In the genomic region with DNA sequence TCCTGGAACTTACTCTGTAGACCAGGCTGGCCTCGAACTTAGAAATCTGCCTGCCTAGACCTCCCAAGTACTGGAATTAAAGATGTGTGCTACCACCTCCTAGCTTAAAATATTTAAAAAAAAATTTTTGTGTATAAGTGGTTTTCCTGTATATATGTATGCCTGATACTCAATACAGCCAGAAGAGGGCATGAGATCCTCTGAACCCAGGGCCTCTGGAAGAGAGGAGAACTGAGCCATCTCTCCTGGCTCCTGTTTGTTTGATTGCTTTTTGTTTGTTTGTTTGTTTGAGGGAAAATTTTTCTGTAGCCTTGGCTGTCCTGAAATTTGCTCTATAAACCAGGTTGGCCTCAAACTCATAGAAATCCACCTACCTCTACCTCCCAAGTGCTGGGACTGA, we compare ENCODE assay signal across 21 mouse cellular contexts. TPM values are rescaled to one million over a fixed set of nuclear protein-coding genes. Genes with fewer than 3 reads are reported as not detected.
DNase-seq lines count a peak whose midpoint lies in the region; ATAC-seq and TF ChIP-seq lines count a peak whose summit lies in the region.
"Had no signal": no experiment of that assay in that cellular context is flagged by ENCODE, and none has a peak within 500 bp of the region (broad histone marks: within the 10 kb centered on the region; RNA-seq: fewer than 3 reads in every experiment).

No protein-coding gene starts in this region.

- no peak for TF ChIP-seq EP300 in liver, postnatal 0 days (IDR thresholded peaks at IDR 0.05; ENCODE audit: low read depth)
- no peak for TF ChIP-seq EP300 in MEL (IDR thresholded peaks at IDR 0.05; ENCODE audit: low read depth in 1 of 2, low read length in 2 of 2)

- H3K4me3 ChIP-seq in kidney, embryonic 15.5 days (replicated peaks), result no peak overlapping the region
- no peak overlapping the region for H3K4me3 ChIP-seq in liver, postnatal 0 days (ENCODE audit: low read depth, low read length)
- H3K4me3 ChIP-seq in liver, embryonic 11.5 days (ENCODE audit: low read depth, low read length), result no peak overlapping the region
- no peak overlapping the region for H3K4me3 ChIP-seq in MEL (ENCODE audit: control insufficient read depth in 1 of 2, insufficient read depth in 1 of 2, low read depth in 2 of 2, low read length in 2 of 2)
- H3K4me3 ChIP-seq: embryonic facial prominence, embryonic 13.5 days; forebrain, embryonic 12.5 days; heart, embryonic 13.5 days; hindbrain, embryonic 15.5 days had no signal

- H3K9ac ChIP-seq in kidney, embryonic 15.5 days, result no peak overlapping the region
- no peak overlapping the region for H3K9ac ChIP-seq in liver, postnatal 0 days (replicated peaks)
- H3K9ac ChIP-seq in liver, embryonic 11.5 days (ENCODE audit: low read depth, low read length), result no peak overlapping the region
- H3K9ac ChIP-seq in MEL (ENCODE audit: control insufficient read depth, low read depth, low read length, poor library complexity, severe bottlenecking), result no peak overlapping the region
- H3K9ac ChIP-seq: embryonic facial prominence, embryonic 13.5 days; forebrain, embryonic 12.5 days; heart, embryonic 13.5 days; hindbrain, embryonic 15.5 days had no signal

- no peaks in the 10 kb centered on the region for H3K36me3 ChIP-seq in kidney, embryonic 15.5 days
- H3K36me3 ChIP-seq in liver, postnatal 0 days (replicated peaks; ENCODE audit: insufficient read depth, low read length), result no peaks in the 10 kb centered on the region
- H3K36me3 ChIP-seq in liver, embryonic 11.5 days (ENCODE audit: control insufficient read depth, insufficient read depth, low read length), result no peaks in the 10 kb centered on the region
- H3K36me3 ChIP-seq in MEL (ENCODE audit: control insufficient read depth in 1 of 2, insufficient read depth in 2 of 2, low read length in 2 of 2), result no peaks in the 10 kb centered on the region
- H3K36me3 ChIP-seq: embryonic facial prominence, embryonic 13.5 days; forebrain, embryonic 12.5 days; G1E; heart, embryonic 13.5 days; hindbrain, embryonic 15.5 days had no signal

- 0 out of 2 replicates have a peak overlapping the region, but pooled peaks have one; percentile 41 for H3K27ac ChIP-seq in kidney, embryonic 15.5 days
- H3K27ac ChIP-seq in liver, postnatal 0 days (ENCODE audit: low read depth), result no peak overlapping the region
- no peak overlapping the region for H3K27ac ChIP-seq in liver, embryonic 11.5 days (ENCODE audit: low read depth, low read length)
- no peak overlapping the region for H3K27ac ChIP-seq in MEL (ENCODE audit: control insufficient read depth, low read depth, low read length)
- H3K27ac ChIP-seq: embryonic facial prominence, embryonic 13.5 days; forebrain, embryonic 12.5 days; heart, embryonic 13.5 days; hindbrain, embryonic 15.5 days had no signal

- peaks cover 13% of the 10 kb centered on the region for H3K4me1 ChIP-seq in kidney, embryonic 15.5 days
- H3K4me1 ChIP-seq in liver, postnatal 0 days (ENCODE audit: insufficient read depth), result peaks cover 2% of the 10 kb centered on the region; the same call in 1 of the 2 replicates
- no peaks in the 10 kb centered on the region for H3K4me1 ChIP-seq in liver, embryonic 11.5 days (replicated peaks; ENCODE audit: control insufficient read depth, insufficient read depth, low read length)
- no peaks in the 10 kb centered on the region for H3K4me1 ChIP-seq in MEL (ENCODE audit: control insufficient read depth in 1 of 2, insufficient read depth in 2 of 2, low read length in 2 of 2)
- H3K4me1 ChIP-seq: forebrain, embryonic 12.5 days; heart, embryonic 13.5 days; hindbrain, embryonic 15.5 days had no signal

- no peak for ATAC-seq in kidney, embryonic 15.5 days (replicated peaks; ENCODE audit: low FRiP score)
- no peak for ATAC-seq in liver, postnatal 0 days
- ATAC-seq in liver, embryonic 11.5 days (replicated peaks; ENCODE audit: low FRiP score), result no peak
- no peak for ATAC-seq in megakaryocyte, adult 5-6 weeks (ENCODE audit: poor library complexity, severe bottlenecking)
- ATAC-seq: forebrain, embryonic 16.5 days had no signal

- no peak for DNase-seq in kidney, postnatal 25 days
- DNase-seq in liver, postnatal 0 days, result no peak
- DNase-seq in liver, embryonic 11.5 days (ENCODE audit: low spot score), result no peak
- peak; percentile 20 for DNase-seq in 416B (ENCODE audit: low read depth)
- peak; percentile 20 for DNase-seq in MEL (ENCODE audit: low read depth, low spot score)
- DNase-seq in thymus, postnatal 25 days, result no peak
- DNase-seq: adrenal gland, adult 2 months; adrenal gland, postnatal 25 days; cerebellum, adult 18-20 months; cerebellum, adult 9-11 months; cerebellum, postnatal 36 days; gastrocnemius, postnatal 25 days; heart, postnatal 36 days had no signal

- H3K9me3 ChIP-seq in kidney, embryonic 15.5 days (replicated peaks), result no peaks in the 10 kb centered on the region
- no peaks in the 10 kb centered on the region for H3K9me3 ChIP-seq in liver, postnatal 0 days (ENCODE audit: low read length)
- H3K9me3 ChIP-seq in liver, embryonic 11.5 days (ENCODE audit: control insufficient read depth, low read length), result no peaks in the 10 kb centered on the region
- no peaks in the 10 kb centered on the region for H3K9me3 ChIP-seq in MEL (replicated peaks; ENCODE audit: insufficient read depth, low read length)
- H3K9me3 ChIP-seq: embryonic facial prominence, embryonic 13.5 days; forebrain, embryonic 12.5 days; G1E; heart, embryonic 13.5 days; hindbrain, embryonic 15.5 days had no signal

- TF ChIP-seq RAD21 in MEL (IDR thresholded peaks at IDR 0.05; ENCODE audit: low read depth, low read length), result peak; percentile 27

- H3K79me2 ChIP-seq in MEL (ENCODE audit: control insufficient read depth, insufficient read depth, low read length, poor library complexity), result no peaks in the 10 kb centered on the region

- no peak for TF ChIP-seq POLR2A in MEL (IDR thresholded peaks at IDR 0.05; ENCODE audit: control insufficient read depth in 1 of 2, insufficient read depth in 1 of 2, low read depth in 1 of 2, low read length in 2 of 2, poor library complexity in 1 of 2)

- 91% methylated on average over 1 of the region's 1 CpGs for WGBS in kidney, embryonic 15.5 days
- WGBS in liver, postnatal 0 days (ENCODE audit: insufficient replicate concordance), result 81% methylated on average over 1 of the region's 1 CpGs
- WGBS in liver, embryonic 11.5 days, result 80% methylated on average over 1 of the region's 1 CpGs

- H3K27me3 ChIP-seq in kidney, embryonic 15.5 days, result no peaks in the 10 kb centered on the region
- H3K27me3 ChIP-seq in liver, postnatal 0 days (ENCODE audit: insufficient read depth, low read length), result no peaks in the 10 kb centered on the region
- no peaks in the 10 kb centered on the region for H3K27me3 ChIP-seq in liver, embryonic 11.5 days (replicated peaks; ENCODE audit: control insufficient read depth, insufficient read depth, low read length)
- no peaks in the 10 kb centered on the region for H3K27me3 ChIP-seq in MEL (ENCODE audit: control insufficient read depth in 1 of 2, insufficient read depth in 2 of 2, low read length in 2 of 2)
- H3K27me3 ChIP-seq: embryonic facial prominence, embryonic 13.5 days; forebrain, embryonic 12.5 days; heart, embryonic 13.5 days; hindbrain, embryonic 15.5 days had no signal

- peak; percentile 17; the same call in 1 of the 2 replicates for TF ChIP-seq CTCF in liver, postnatal 0 days (IDR thresholded peaks at IDR 0.05; ENCODE audit: low read depth)
- peak in 1 of 3 experiments; percentile 37; a peak in 3 of 6 replicates for TF ChIP-seq CTCF in MEL (IDR thresholded peaks at IDR 0.05 in 2 of 3, conservative IDR thresholded peaks at IDR 0.05 in 1 of 3; ENCODE audit: control insufficient read depth in 1 of 3, insufficient read depth in 1 of 3, low read depth in 2 of 3, low read length in 3 of 3, poor library complexity in 1 of 3, severe bottlenecking in 1 of 3)

- no peak overlapping the region for H3K4me2 ChIP-seq in kidney, embryonic 15.5 days
- no peak overlapping the region for H3K4me2 ChIP-seq in liver, postnatal 0 days (ENCODE audit: low read depth, low read length)
- no peak overlapping the region for H3K4me2 ChIP-seq in liver, embryonic 11.5 days
- H3K4me2 ChIP-seq: embryonic facial prominence, embryonic 13.5 days; forebrain, embryonic 12.5 days; heart, embryonic 13.5 days; hindbrain, embryonic 15.5 days had no signal

TF ChIP-seq in MEL, 35 proteins besides CTCF, POLR2A, EP300 and RAD21:
- no peak for TF ChIP-seq RCOR1 (IDR thresholded peaks at IDR 0.05; ENCODE audit: low read depth, low read length)
- TF ChIP-seq ZNF384 (IDR thresholded peaks at IDR 0.05; ENCODE audit: low read depth, low read length), result 0 out of 2 replicates have a peak, but pooled peaks have one; percentile 52
- TF ChIP-seq SIN3A (IDR thresholded peaks at IDR 0.05; ENCODE audit: low read length), result no peak
- no peak for TF ChIP-seq NELFE (IDR thresholded peaks at IDR 0.05; ENCODE audit: low read depth, low read length)
- no peak for TF ChIP-seq TBP (IDR thresholded peaks at IDR 0.05; ENCODE audit: low read depth, low read length)
- TF ChIP-seq SMC3 (IDR thresholded peaks at IDR 0.05; ENCODE audit: low read depth, low read length), result peak; percentile 45
- no peak for TF ChIP-seq MAZ (IDR thresholded peaks at IDR 0.05; ENCODE audit: low read depth, low read length)
- TF ChIP-seq USF1 (IDR thresholded peaks at IDR 0.05; ENCODE audit: low read depth, low read length), result no peak
- no peak for TF ChIP-seq ZMIZ1 (IDR thresholded peaks at IDR 0.05; ENCODE audit: low read depth, low read length)

RNA-seq across cellular contexts. Expression of a gene that starts 29.4 kb away (rescaled TPM):
- polyA plus RNA-seq in kidney, embryonic 15.5 days (2015; fragmentation: Nextera tagmentation; extraction: Ambion mirVana), result 0.40 and 0.45 TPM in 2 replicates
- polyA plus RNA-seq in liver, postnatal 0 days (2015; fragmentation: Nextera tagmentation; extraction: Ambion mirVana), result 0.02 and 0.04 TPM in 2 replicates
- 0.34 and 0.49 TPM in 2 replicates for polyA plus RNA-seq in liver, embryonic 11.5 days (2014; fragmentation: Nextera tagmentation; extraction: Ambion mirVana)
- total RNA-seq in MEL (2012; rRNA removed), result 0.54 and 0.62 TPM in 2 replicates
- polyA plus RNA-seq in MEL (2012; ENCODE audit: insufficient read depth in 1 of 2, insufficient read length in 2 of 2, low read depth in 1 of 2, low replicate concordance in 2 of 2, missing spikeins in 1 of 2), result under 1 TPM in 1 of 2 experiments, not detected in 1; 0.65 TPM
- 0.93 and 1.3 TPM in 2 replicates for total RNA-seq in megakaryocyte, adult 5-6 weeks (2015)
- total RNA-seq in megakaryocyte, adult 5-6 weeks (2017), result 0.55 and 0.89 TPM in 2 replicates
- polyA plus RNA-seq: G1E had no signal

Comparison
In these comparisons a context has a peak if more than half of its experiments do, and no peak if none do; other contexts are left out.
1. DNase-seq: peak in 416B (single experiment) and MEL (single experiment); none in kidney, postnatal 25 days (0 of 2), liver, postnatal 0 days (single experiment), liver, embryonic 11.5 days (single experiment) and thymus, postnatal 25 days (single experiment).